Mouse (Mus musculus) spleen, postnatal 10 days (tissue): ENCODE data around the gene Rpl13a.
A peak's percentile ranks its signal among the peaks of the same experiment; 100 is the strongest.

Source experiments
- DNase-seq, 2 experiments: peaks; one replicate each; pipeline ENCODE4 v3.0.0; 2021 to 2022; ENCODE audit warnings: low spot score in 2 of 2

Gene Rpl13a

DNA sequence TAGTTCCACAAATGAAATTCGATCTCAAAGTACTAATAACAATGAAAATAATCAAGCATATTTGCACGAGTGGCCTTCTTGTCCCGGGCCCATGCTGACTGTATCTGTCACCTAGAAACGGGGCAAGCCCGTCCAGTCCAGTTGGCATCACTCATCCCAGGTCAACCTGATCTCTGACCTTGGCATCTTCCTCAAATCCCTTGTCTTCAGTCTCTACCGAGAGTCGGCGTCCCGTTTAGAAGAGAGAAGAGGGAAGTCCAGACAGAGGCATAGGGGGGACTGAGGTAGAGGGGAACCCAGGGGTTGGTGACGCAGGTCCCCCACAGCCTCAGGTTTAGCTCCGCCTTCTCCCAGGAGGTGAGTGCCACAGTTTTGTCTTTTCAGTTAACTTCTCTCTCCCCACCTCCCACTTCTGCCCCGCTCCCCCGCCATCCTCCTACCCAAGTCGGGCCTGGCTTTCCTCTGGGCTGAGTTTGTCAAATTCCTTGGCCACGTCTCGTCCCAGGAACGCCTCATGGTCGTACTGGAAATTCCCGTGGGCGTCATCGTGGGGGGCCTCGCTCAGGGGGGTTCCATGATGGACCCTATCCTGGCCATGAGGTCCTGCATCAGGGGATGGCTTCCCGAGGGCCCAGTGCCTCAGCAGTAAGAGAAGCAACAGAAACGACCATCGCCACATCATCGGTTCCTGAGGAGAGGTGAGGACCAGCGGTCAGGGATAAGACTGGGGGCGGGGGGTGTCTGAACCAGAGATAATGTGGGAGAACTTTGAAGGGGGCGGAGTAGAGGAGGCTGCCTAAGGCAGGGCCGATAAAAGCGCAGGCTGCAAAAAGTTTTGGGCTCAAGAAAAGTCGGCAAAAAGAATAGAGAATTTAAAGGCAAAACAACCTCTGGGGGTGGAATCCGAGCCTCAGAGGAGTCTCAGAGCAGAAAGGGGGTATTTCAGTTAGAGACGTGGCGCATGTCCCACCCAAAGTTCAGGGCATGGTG is 37.3 kb downstream of the Rpl13a start:
- no peak for DNase-seq

DNA sequence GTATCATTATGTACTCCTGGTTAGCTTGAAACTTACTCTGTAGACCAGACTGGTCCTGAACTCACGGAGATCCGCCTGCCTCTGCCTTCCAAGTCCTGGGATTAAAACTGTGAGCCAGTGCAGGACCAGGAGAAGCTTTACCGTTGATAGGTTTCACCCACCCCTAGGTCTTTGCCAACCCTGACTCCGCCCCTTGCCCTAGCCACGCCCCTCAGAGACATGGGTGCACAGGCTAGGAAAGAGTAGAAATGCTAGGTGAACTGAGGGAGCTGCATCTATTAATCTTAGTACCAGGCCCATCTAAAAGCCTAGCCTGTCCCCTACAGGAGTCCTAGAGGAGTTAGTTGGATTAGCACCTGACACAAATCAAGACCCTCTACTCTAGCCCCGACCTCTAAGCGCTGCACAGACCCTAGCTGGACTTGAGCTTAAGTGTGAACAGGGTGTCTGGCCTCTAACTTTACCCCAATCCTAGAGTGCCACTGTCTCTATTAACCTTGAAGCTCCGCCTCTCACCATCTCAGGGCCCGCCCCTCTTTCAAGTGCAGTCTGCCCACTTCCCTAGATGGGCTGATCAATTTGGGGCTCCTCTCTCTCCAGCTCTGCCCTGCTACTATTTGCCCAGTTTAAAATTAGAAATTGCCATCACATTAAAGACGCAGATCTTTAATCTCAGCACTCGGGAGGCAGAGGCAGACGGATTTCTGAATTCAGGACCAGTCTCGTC is 38.1 kb downstream of the Rpl13a start:
- DNase-seq = peak in 1 of 2 experiments; percentile 71

DNA sequence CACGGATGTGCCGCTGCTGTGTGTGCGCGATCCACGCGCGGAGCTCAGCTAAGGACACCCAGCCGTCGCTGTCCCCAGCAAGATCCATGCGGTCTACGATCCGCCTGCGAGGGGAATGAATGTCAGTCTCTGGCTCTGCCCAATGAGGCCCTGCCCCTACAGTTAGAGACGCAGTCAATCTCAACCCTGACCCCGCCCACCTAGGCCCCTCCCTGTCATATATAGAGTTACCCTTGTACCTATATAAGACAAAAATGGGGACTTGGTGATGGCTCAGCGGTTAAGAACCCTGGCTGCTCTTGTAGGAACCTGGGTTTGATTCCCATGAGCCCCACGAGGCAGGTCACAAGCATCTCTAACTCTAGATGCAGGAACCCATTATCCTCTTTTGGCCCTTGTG is 40.0 kb downstream of the Rpl13a start:
- no peak for DNase-seq

DNA sequence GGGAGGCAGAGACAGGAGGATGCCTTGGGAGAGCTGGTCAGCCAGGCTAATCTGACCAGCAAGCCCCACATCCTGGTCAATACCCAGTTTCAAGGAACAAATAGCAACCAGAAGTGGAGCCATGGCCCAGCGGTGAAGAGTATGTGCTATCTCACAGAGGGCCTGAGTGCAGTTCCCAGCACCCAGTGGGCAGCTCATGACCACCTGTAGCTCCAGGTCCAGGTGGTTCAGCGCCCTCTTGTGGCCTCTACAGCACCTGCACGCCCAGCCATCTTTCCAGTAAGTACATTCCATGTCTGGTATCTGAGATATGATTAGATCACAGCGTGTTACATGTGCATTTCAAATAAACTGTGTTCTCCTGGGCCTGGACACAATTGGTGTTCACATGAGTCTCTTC is 42.5 kb downstream of the Rpl13a start:
- DNase-seq = no peak

DNA sequence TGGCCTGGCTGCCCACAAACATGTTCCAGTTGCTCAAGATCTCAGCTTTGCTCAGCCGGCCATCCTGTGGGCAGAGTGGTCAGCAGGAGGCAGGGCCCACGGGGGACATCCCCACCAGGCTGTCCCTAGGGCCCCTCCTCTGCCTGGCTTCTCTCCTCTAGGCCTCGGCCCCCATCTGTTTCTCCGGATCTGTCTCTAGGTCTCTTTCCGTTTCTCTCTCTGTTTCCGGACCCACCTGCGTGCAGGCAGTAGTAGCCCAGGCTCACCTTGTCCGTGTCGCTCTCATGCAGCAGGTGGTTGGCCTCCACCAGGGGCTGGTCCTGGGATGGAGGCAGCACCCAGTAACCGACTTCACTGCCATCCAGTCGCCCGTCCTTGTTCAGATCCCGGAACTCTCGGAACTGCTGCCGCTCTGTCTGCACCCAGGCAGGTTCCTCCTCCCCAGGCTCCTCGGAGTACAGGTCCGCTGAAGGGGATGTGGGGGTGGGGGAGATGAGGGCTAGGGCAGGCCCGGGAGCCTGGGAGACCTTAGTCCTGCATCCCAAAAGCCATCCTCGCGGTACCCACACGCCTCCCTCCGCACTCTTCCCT is 45.2 kb downstream of the Rpl13a start:
- no peak for DNase-seq

DNA sequence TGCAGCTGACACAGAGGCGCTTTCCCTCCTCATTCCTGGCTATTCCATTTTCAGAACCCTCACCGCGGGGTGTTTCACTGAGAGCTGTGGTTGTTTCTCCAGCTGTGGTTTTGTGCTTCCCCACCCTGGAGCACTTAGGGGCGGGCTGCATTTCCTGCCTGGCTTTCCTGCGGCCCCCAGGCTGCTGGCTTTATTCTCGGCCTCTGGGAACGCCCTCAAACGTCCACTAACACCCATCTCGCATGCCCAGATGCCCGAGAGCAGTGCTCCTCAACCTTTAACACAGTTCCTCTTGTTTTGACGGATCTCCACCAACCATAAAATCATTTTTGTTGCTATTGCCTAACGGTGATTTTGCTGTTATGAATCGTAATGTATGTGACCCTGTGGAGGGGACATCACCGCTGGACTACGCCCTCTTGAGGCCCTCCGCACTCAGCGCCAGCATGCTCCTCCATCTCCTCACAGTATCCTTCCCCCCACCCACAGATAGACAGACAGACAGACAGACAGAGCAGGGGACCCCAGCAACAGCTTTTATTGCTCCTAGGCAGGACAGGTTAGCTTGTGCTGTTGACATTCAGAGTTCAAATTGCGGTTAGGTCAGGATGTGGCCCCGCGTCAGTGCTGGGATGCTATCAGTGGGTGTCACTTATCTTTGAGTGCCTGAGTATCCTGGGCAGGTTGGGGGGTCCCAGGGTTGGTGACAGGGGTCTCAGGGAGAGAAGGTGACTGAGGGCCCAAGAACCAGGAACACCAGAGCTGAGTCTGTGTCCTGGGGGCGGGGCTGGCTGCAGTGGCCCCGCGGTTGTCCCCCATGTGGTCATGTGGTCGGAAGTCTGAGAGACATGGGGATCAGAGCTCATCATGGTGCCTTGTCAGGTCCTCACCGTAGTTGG is 45.9 kb downstream of the Rpl13a start:
- peak; percentile 39 to 68 for DNase-seq

DNA sequence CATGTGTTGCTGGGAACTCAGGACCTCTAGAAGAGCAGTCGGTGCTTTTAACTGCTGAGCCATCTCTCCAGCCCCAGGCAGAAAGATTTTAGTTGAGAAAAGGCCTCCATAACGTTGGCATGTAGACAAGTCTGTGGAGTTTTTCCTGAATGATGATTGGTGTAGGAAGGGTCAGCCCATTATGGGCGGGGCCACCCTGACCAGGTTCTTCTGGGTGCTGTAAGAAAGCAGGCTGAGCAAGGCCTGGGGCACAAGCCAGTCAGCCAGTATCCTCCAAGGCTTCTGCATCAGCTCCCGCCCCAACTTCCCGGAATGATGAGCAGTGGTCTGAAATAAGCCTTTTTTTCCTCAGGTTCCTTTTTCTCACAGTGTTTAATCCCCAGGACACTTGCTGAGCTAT is 47.5 kb downstream of the Rpl13a start:
- DNase-seq = no peak

DNA sequence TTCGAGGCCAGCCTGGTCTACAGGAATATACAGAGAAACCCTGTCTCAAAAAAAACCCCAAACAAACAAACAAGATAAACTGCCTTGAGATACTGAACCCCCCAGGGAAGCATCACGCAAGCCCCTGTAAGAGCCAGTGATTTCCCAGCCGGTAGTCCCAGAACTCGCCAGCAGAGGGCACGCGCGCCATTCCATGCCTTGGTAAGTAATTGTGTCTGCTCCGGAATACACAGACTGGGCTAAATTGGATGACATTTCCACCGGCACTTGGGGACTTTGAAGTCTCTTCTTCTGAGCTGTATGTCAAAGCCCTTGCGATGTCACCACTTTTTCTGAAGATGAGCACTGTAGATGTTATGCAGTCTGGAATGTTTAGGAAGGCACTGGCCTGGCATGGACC is 48.7 kb downstream of the Rpl13a start:
- peak; percentile 91 for DNase-seq

DNA sequence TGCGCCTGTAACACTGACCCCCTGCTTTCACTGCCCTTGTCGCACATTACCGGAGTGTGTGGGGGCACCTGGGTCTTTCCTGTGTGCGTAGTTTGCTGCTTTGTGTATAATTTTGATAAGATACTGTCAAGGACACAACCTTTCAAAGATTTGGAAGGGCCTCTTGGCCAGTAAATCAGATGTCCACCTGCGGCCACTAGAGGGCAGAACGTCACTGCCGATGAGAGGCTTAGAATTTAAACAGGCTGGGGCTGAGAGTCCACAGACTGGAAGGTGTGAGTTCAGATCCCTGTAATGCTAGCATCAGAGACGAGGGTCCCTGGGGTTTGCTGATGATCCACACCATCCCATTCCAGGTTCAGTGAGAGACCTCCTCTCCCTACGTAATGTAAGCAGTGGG is 50.0 kb downstream of the Rpl13a start:
- DNase-seq = peak; percentile 65 to 85

DNA sequence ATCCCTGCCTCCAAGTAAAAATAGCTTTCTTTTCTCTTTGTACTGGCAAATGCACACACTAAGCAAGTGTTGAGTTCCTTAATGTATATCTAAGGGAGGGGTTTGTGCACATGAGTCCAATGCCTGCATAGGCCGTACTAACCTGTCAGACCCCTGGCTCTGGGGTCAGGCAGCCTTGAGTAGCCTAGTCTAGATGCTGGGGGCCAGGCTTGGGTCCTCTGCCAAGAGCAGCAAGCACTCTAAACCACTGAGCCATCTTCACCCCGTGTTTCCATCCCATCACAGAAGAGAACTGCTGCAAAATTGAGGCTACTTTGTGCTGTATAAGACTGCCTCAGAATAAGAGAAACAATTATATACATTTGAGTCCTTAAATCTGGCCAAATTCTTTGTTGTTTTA is 50.7 kb downstream of the Rpl13a start:
- no peak for DNase-seq

DNA sequence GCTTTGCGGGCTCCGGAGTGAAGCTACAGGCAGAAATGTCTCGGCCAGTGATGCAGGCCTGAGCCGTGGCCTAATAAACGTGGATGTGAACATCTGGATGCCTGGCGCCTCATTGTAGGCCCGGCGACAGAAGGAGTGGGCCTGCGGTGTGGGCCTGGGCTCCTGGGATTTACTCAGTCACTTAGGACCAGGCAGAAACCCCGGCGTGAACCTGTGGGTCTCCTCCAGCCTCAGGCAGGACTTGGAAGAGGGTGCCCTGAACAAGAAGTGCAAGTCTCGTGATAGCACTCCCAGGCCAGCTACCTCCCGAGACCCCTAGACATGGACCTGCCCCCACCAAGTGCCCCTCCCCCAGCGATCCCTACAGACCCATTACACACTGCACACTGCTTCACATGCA is 51.2 kb downstream of the Rpl13a start:
- DNase-seq = no peak

DNA sequence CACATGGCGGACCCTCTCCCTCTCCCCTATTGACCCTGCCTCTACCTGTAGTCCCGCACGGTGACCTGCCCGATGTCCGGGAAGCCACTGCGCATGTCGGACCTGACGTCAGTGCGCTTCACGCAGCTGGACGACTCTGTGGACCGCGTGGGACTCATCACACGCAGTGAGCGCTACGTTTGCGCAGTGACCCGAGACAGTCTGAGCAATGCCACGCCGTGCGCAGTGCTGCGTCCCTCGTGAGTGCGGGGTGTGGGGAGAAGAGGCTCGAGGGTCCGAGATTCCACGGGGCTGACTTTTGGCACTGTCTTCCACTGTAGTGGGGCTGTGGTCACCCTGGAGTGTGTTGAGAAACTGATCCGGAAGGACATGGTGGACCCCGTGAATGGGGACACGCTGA is 52.1 kb downstream of the Rpl13a start:
- DNase-seq = no peak
